Mouse (Mus musculus) erythroblast, embryonic 14.5 days (primary cell): ENCODE data around the gene Pcx.

Source experiments
- GATA1 ChIP-seq: IDR thresholded peaks from 2 replicates; pipeline ENCODE4 v1.6.1; 2012; ENCODE audit warnings: low read length, inconsistent platforms, mixed read lengths
- TAL1 ChIP-seq: IDR thresholded peaks from 3 replicates; pipeline ENCODE4 v1.6.1; 2012; ENCODE audit warnings: low read length, inconsistent platforms, mixed read lengths

DNA sequence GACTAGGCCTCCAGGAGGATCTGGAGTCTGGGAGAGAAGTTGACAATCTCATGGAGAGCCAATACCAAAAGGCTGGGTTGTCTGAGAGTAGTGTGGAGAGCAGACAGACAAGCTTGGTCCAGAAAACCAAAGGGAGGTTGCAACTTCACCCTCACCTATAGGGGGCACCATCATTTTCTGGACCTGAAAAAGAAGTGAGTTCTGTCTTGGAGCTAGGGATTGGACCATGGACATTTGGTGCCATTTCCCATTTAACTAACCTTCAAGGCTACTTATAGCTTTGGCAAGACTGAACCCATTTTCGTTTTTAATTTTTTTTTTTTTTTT lies 32.1 kb upstream of the Pcx start:
- TF ChIP-seq GATA1 = no peak
- no peak for TF ChIP-seq TAL1
